ENCODE assay signal across 16 mouse cellular contexts in the genomic region with DNA sequence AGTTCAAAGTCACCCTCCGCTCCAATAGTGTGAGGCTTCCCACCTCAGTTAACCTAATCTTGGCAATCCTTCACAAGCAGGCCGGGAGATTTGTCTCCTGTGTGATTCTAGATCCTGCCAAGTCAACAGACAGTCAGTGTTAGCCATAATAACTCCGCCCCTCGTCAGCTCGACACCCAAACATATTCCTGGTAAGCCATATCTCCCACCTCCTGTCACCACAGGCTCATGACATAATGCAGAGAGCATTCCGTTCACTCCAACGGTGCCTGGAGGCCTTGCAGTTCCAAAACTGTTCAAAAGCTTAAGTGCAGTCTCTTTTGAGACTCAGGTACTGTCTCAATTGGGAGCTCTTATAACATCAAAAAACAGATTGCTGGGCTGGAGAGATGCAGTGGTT. TPM values are rescaled to one million over a fixed set of nuclear protein-coding genes. Genes with fewer than 3 reads are reported as not detected.
DNase-seq lines count a peak whose midpoint lies in the region; ATAC-seq and TF ChIP-seq lines count a peak whose summit lies in the region.
"Had no signal": no experiment of that assay in that cellular context is flagged by ENCODE, and none has a peak within 500 bp of the region (broad histone marks: within the 10 kb centered on the region; RNA-seq: fewer than 3 reads in every experiment).

No protein-coding gene starts in this region.

- H3K9ac ChIP-seq in stomach, embryonic 16.5 days (ENCODE audit: low read length): no peak overlapping the region
- H3K9ac ChIP-seq in stomach, postnatal 0 days (ENCODE audit: low read length): no peak overlapping the region
- H3K9ac ChIP-seq in heart, embryonic 12.5 days: no peak overlapping the region
- H3K9ac ChIP-seq: embryonic facial prominence, embryonic 13.5 days; limb, embryonic 12.5 days; liver, embryonic 15.5 days had no signal

- peaks cover 8% of the 10 kb centered on the region; the same call in 1 of the 2 replicates for H3K9me3 ChIP-seq in stomach, embryonic 16.5 days (replicated peaks; ENCODE audit: control insufficient read depth, low read length)
- H3K9me3 ChIP-seq in stomach, postnatal 0 days (ENCODE audit: control insufficient read depth, low read length): no peaks in the 10 kb centered on the region
- peaks cover 11% of the 10 kb centered on the region for H3K9me3 ChIP-seq in heart, embryonic 12.5 days (replicated peaks)
- H3K9me3 ChIP-seq: liver, embryonic 15.5 days had no signal

- H3K27me3 ChIP-seq in stomach, embryonic 16.5 days (ENCODE audit: control insufficient read depth, insufficient read depth, low read length): no peaks in the 10 kb centered on the region
- no peaks in the 10 kb centered on the region for H3K27me3 ChIP-seq in stomach, postnatal 0 days (ENCODE audit: control insufficient read depth, insufficient read depth, low read length)
- no peaks in the 10 kb centered on the region for H3K27me3 ChIP-seq in heart, embryonic 12.5 days (replicated peaks)
- H3K27me3 ChIP-seq: embryonic facial prominence, embryonic 13.5 days; liver, embryonic 15.5 days had no signal

- H3K27ac ChIP-seq in stomach, embryonic 16.5 days (ENCODE audit: low read length): no peak overlapping the region
- no peak overlapping the region for H3K27ac ChIP-seq in stomach, postnatal 0 days (replicated peaks)
- H3K27ac ChIP-seq in heart, embryonic 12.5 days (ENCODE audit: poor library complexity, severe bottlenecking): peak overlapping the region; percentile 78
- H3K27ac ChIP-seq: embryonic facial prominence, embryonic 13.5 days; forebrain, embryonic 10.5 days; left cerebral cortex, adult 2 months; limb, embryonic 12.5 days; liver, embryonic 15.5 days had no signal

- DNase-seq in stomach, postnatal 0 days (ENCODE audit: low spot score): no peak
- DNase-seq in heart, postnatal 25 days (ENCODE audit: low spot score): peak; percentile 25
- no peak for DNase-seq in retina, postnatal 1 day
- no peak for DNase-seq in ovary, adult 18-20 months (ENCODE audit: low spot score)
- DNase-seq in right cerebral cortex, postnatal 10 days (ENCODE audit: low spot score in 2 of 2): no peak
- DNase-seq: adrenal gland, postnatal 36 days; cerebellum, adult 8-10 months; lung, postnatal 10 days; thymus, postnatal 25 days had no signal

- H3K4me2 ChIP-seq in stomach, embryonic 16.5 days (ENCODE audit: low read depth, low read length): no peak overlapping the region
- H3K4me2 ChIP-seq in stomach, postnatal 0 days (replicated peaks; ENCODE audit: low read depth): no peak overlapping the region
- H3K4me2 ChIP-seq in heart, embryonic 12.5 days: no peak overlapping the region
- H3K4me2 ChIP-seq: embryonic facial prominence, embryonic 13.5 days; limb, embryonic 12.5 days; liver, embryonic 15.5 days had no signal

- 63% methylated on average over 7 of the region's 7 CpGs for WGBS in stomach, embryonic 16.5 days
- 61% methylated on average over 7 of the region's 7 CpGs for WGBS in stomach, postnatal 0 days
- WGBS in heart, embryonic 12.5 days: 13% methylated on average over 7 of the region's 7 CpGs

- no peaks in the 10 kb centered on the region for H3K36me3 ChIP-seq in stomach, embryonic 16.5 days (ENCODE audit: control insufficient read depth, insufficient read depth, low read length)
- H3K36me3 ChIP-seq in stomach, postnatal 0 days (ENCODE audit: control insufficient read depth, insufficient read depth, low read length): no peaks in the 10 kb centered on the region
- H3K36me3 ChIP-seq in heart, embryonic 12.5 days: 0 out of 2 replicates have a peak, but pooled peaks cover 4% of the 10 kb centered on the region
- H3K36me3 ChIP-seq: embryonic facial prominence, embryonic 13.5 days; forebrain, embryonic 10.5 days; limb, embryonic 12.5 days; liver, embryonic 15.5 days had no signal

- ATAC-seq in stomach, embryonic 16.5 days (ENCODE audit: insufficient read depth, low FRiP score): peak; percentile 51; the same call in 1 of the 2 replicates
- ATAC-seq in stomach, postnatal 0 days (ENCODE audit: low FRiP score, low TSS enrichment): no peak; the same call in 1 of the 2 replicates
- ATAC-seq in heart, embryonic 12.5 days (ENCODE audit: insufficient number of reproducible peaks, low FRiP score): peak; percentile 86

- TF ChIP-seq EP300 in stomach, postnatal 0 days (optimal IDR thresholded peaks at IDR 0.05): no peak

- intact Hi-C loops in heart, postnatal 25 days (cut with DNase I): loop anchor here (2.0 kb wide), 1 partner anchor 27 kb away; no protein-coding TSS in a partner anchor

- no peak for TF ChIP-seq CTCF in stomach, postnatal 0 days (IDR thresholded peaks at IDR 0.05; ENCODE audit: low read depth)

- H3K4me1 ChIP-seq in stomach, embryonic 16.5 days (ENCODE audit: control insufficient read depth, insufficient read depth, low read length): no peaks in the 10 kb centered on the region
- H3K4me1 ChIP-seq in stomach, postnatal 0 days (replicated peaks; ENCODE audit: control insufficient read depth, insufficient read depth): no peaks in the 10 kb centered on the region
- peaks cover 20% of the 10 kb centered on the region for H3K4me1 ChIP-seq in heart, embryonic 12.5 days (replicated peaks)
- H3K4me1 ChIP-seq: embryonic facial prominence, embryonic 13.5 days; forebrain, embryonic 10.5 days had no signal

- no peak overlapping the region for H3K4me3 ChIP-seq in stomach, embryonic 16.5 days (replicated peaks; ENCODE audit: low read length)
- H3K4me3 ChIP-seq in stomach, postnatal 0 days (ENCODE audit: low read depth, low read length): no peak overlapping the region
- no peak overlapping the region for H3K4me3 ChIP-seq in heart, embryonic 12.5 days
- H3K4me3 ChIP-seq: embryonic facial prominence, embryonic 13.5 days; forebrain, embryonic 10.5 days; left cerebral cortex, adult 2 months; limb, embryonic 12.5 days; liver, embryonic 15.5 days had no signal

RNA-seq across cellular contexts. Expression of a gene that starts 7.6 kb away (rescaled TPM):
- polyA plus RNA-seq in stomach, embryonic 16.5 days (2015; fragmentation: Nextera tagmentation; extraction: Ambion mirVana): 4.4 and 5.0 TPM in 2 replicates
- 6.4 and 6.7 TPM in 2 replicates for polyA plus RNA-seq in stomach, postnatal 0 days (2015; fragmentation: Nextera tagmentation; extraction: Ambion mirVana)
- polyA plus RNA-seq in heart, embryonic 12.5 days (2016; fragmentation: Nextera tagmentation; extraction: Ambion mirVana): 11.8 and 12.1 TPM in 2 replicates
- 10 to 100 TPM; 24.4 to 25.2 TPM for total RNA-seq in heart, postnatal 25 days (2021)

RNA-seq across cellular contexts. Expression of a gene that starts 17.1 kb away (rescaled TPM):
- 25.5 and 28.5 TPM in 2 replicates for polyA plus RNA-seq in stomach, embryonic 16.5 days (2015; fragmentation: Nextera tagmentation; extraction: Ambion mirVana)
- polyA plus RNA-seq in stomach, postnatal 0 days (2015; fragmentation: Nextera tagmentation; extraction: Ambion mirVana): 13.0 and 13.6 TPM in 2 replicates
- 33.9 and 34.2 TPM in 2 replicates for polyA plus RNA-seq in heart, embryonic 12.5 days (2016; fragmentation: Nextera tagmentation; extraction: Ambion mirVana)
- total RNA-seq in heart, postnatal 25 days (2021): 10 to 100 TPM in 1 of 2 experiments, 1 to 10 TPM in 1; 9.9 to 10.1 TPM

RNA-seq across cellular contexts. Expression of a gene that starts 39.5 kb away (rescaled TPM):
- polyA plus RNA-seq in stomach, embryonic 16.5 days (2015; fragmentation: Nextera tagmentation; extraction: Ambion mirVana): 141 and 172 TPM in 2 replicates
- 185 and 186 TPM in 2 replicates for polyA plus RNA-seq in stomach, postnatal 0 days (2015; fragmentation: Nextera tagmentation; extraction: Ambion mirVana)
- polyA plus RNA-seq in heart, embryonic 12.5 days (2016; fragmentation: Nextera tagmentation; extraction: Ambion mirVana): 137 and 146 TPM in 2 replicates
- 10 to 100 TPM; 73.2 to 85.1 TPM for total RNA-seq in heart, postnatal 25 days (2021)

RNA-seq across cellular contexts. Expression of a gene that starts 39.5 kb away (rescaled TPM):
- polyA plus RNA-seq in stomach, embryonic 16.5 days (2015; fragmentation: Nextera tagmentation; extraction: Ambion mirVana): 12.7 and 15.1 TPM in 2 replicates
- polyA plus RNA-seq in stomach, postnatal 0 days (2015; fragmentation: Nextera tagmentation; extraction: Ambion mirVana): 5.4 and 6.3 TPM in 2 replicates
- 13.0 and 19.1 TPM in 2 replicates for polyA plus RNA-seq in heart, embryonic 12.5 days (2016; fragmentation: Nextera tagmentation; extraction: Ambion mirVana)
- 1 to 10 TPM; 2.4 to 5.5 TPM for total RNA-seq in heart, postnatal 25 days (2021)
